Mouse (Mus musculus) CH12.LX (cell line): ENCODE measurements around the gene Map1b.

Experiments
- CTCF ChIP-seq, 2 experiments: IDR thresholded peaks in 1 of 2; conservative IDR thresholded peaks in 1 of 2; 2 replicates each; pipeline ENCODE4 v1.5.1; 2011 to 2012; ENCODE audit warnings: low read depth in 2 of 2, low read length in 2 of 2, improper control_type of control experiment in 1 of 2, inconsistent platforms in 1 of 2, mild to moderate bottlenecking in 1 of 2, moderate library complexity in 1 of 2
- ELF1 ChIP-seq: IDR thresholded peaks from 2 replicates; pipeline ENCODE4 v1.6.1; 2014; ENCODE audit warnings: low read depth, mild to moderate bottlenecking, inconsistent platforms, low read length, improper control_type of control experiment
- EP300 ChIP-seq: IDR thresholded peaks from 2 replicates; pipeline ENCODE4 v1.6.1; 2011; ENCODE audit warnings: low read length, improper control_type of control experiment
- POLR2A ChIP-seq: IDR thresholded peaks from 2 replicates; pipeline ENCODE4 v1.6.1; 2011; ENCODE audit warnings: low read depth, mild to moderate bottlenecking, improper control_type of control experiment, low read length
- TBP ChIP-seq: conservative IDR thresholded peaks from 2 replicates; pipeline ENCODE4 v1.6.1; 2011; ENCODE audit warnings: low read depth, low read length, improper control_type of control experiment
- USF1 ChIP-seq: IDR thresholded peaks from 2 replicates; pipeline ENCODE4 v1.6.1; 2014; ENCODE audit warnings: low read depth, mild to moderate bottlenecking, inconsistent platforms, low read length, improper control_type of control experiment
- USF2 ChIP-seq: conservative IDR thresholded peaks from 2 replicates; pipeline ENCODE4 v1.6.1; 2011; ENCODE audit warnings: low read depth, low read length, improper control_type of control experiment
- ZC3H11A ChIP-seq: IDR thresholded peaks from 2 replicates; pipeline ENCODE4 v1.6.1; 2012; ENCODE audit warnings: low read depth, mild to moderate bottlenecking, inconsistent platforms, low read length, improper control_type of control experiment

DNA sequence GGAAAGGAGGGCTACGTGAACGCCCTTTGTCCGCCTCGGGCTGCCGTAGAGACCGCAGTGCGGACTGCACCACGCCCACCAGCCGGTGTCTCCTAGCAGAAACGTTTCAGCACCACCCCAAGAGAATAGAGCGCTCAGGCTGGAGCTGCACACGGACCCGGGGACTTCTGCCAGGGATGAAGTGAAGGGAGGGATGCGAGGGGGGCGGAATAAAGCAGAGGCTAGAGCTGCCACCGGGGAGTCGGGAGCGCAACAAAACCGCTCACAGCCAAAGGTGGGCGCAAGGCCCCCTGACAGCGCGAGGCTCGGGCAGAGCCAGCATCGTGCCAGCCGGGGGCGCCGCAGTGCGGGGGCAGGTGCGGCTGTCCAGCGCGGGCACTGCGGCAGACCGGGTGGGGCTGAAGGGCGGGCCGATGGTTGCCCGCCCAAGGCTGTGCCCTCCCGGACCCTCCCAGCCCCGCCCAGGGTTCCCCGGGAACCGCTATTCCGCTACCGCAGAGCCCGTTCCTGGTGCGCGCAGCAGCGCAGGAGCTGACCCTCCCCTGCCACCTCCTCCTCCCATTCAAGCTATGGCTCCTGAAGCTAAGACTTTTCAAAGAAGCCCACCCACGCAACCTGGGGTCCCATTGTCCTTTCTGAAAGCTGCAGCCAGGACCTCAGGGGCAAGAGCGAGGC lies 1.3 kb downstream of the Map1b start:
- TF ChIP-seq CTCF (conservative IDR thresholded peaks at IDR 0.05 in 1 of 2, IDR thresholded peaks at IDR 0.05 in 1 of 2; ENCODE audit: low read depth in 2 of 2, low read length in 2 of 2) (no peak), TBP (no peak), ZC3H11A (no peak), ELF1 (no peak), POLR2A (no peak), EP300 (no peak), USF2 (no peak), USF1 (no peak)
